ENCODE assay signal across 13 mouse cellular contexts in genomic region chr8:26972801-26973200, GRCm38 (mm10). TPM values are rescaled to one million over a fixed set of nuclear protein-coding genes. Genes with fewer than 3 reads are reported as not detected.
DNase-seq lines count a peak whose midpoint lies in the region; ATAC-seq lines count a peak whose summit lies in the region.
"Had no signal": no experiment of that assay in that cellular context is flagged by ENCODE, and none has a peak within 500 bp of the region (broad histone marks: within the 10 kb centered on the region; RNA-seq: fewer than 3 reads in every experiment).

No protein-coding gene starts in this region.

- H3K9me3 ChIP-seq in kidney, embryonic 15.5 days (replicated peaks) = no peaks in the 10 kb centered on the region
- H3K9me3 ChIP-seq: embryonic facial prominence, embryonic 12.5 days; heart, embryonic 15.5 days; megakaryocyte, embryonic 14.5 days had no signal

- H3K9ac ChIP-seq in kidney, embryonic 15.5 days = no peak overlapping the region
- H3K9ac ChIP-seq: embryonic facial prominence, embryonic 12.5 days; heart, embryonic 15.5 days had no signal

- no peaks in the 10 kb centered on the region for H3K36me3 ChIP-seq in kidney, embryonic 15.5 days
- H3K36me3 ChIP-seq: embryonic facial prominence, embryonic 12.5 days; heart, embryonic 15.5 days had no signal

- H3K27me3 ChIP-seq in kidney, embryonic 15.5 days = peaks cover 36% of the 10 kb centered on the region

- WGBS in kidney, embryonic 15.5 days = 40% methylated on average over 5 of the region's 5 CpGs

- intact Hi-C loops in heart, postnatal 36 days (cut with DNase I) = no loop called here

- H3K4me2 ChIP-seq in kidney, embryonic 15.5 days = no peak overlapping the region
- H3K4me2 ChIP-seq: embryonic facial prominence, embryonic 12.5 days; heart, embryonic 15.5 days; liver, embryonic 11.5 days had no signal

- peak; percentile 27 for DNase-seq in kidney, adult 11 months
- DNase-seq in 3T3-L1 (ENCODE audit: low read depth, low spot score) (peak; percentile 59), ES-CJ7 (ENCODE audit: low read depth, low spot score) (peak; percentile 3)
- peak; percentile 22 to 34 for DNase-seq in heart, postnatal 36 days
- no peak for DNase-seq in ovary, postnatal 14 days (ENCODE audit: low spot score)
- no peak for DNase-seq in right cerebral cortex, adult 18-20 months
- DNase-seq: cerebellum, adult 8-10 months had no signal

- no peak overlapping the region for H3K27ac ChIP-seq in kidney, embryonic 15.5 days
- H3K27ac ChIP-seq: embryonic facial prominence, embryonic 12.5 days; heart, embryonic 15.5 days had no signal

- H3K4me3 ChIP-seq in kidney, embryonic 15.5 days (replicated peaks) = no peak overlapping the region
- H3K4me3 ChIP-seq: embryonic facial prominence, embryonic 12.5 days; heart, embryonic 15.5 days; megakaryocyte, embryonic 14.5 days had no signal

- ATAC-seq in kidney, embryonic 15.5 days (replicated peaks; ENCODE audit: low FRiP score) = no peak
- ATAC-seq: forebrain, embryonic 16.5 days had no signal

- H3K4me1 ChIP-seq in kidney, embryonic 15.5 days = peaks cover 47% of the 10 kb centered on the region

RNA-seq across cellular contexts. Expression of gene Zfp703, which starts 4.3 kb away (rescaled TPM):
- polyA plus RNA-seq in kidney, embryonic 15.5 days (2015; fragmentation: Nextera tagmentation; extraction: Ambion mirVana) = 10.1 and 11.4 TPM in 2 replicates
- 10 to 100 TPM; 17.2 to 18.9 TPM for total RNA-seq in heart, postnatal 36 days (2021)

Comparison
In these comparisons a context has a peak if more than half of its experiments do, and no peak if none do; other contexts are left out.
1. DNase-seq: peak in kidney, adult 11 months (single experiment), 3T3-L1 (single experiment), ES-CJ7 (single experiment) and heart, postnatal 36 days (2 of 2); none in ovary, postnatal 14 days (single experiment) and right cerebral cortex, adult 18-20 months (single experiment).